Mouse (Mus musculus) cerebellum, postnatal 25 days (tissue): ENCODE measurements around the gene Fndc3b.

Experiments used
- DNase-seq, 2 experiments: peaks; one replicate each; pipeline ENCODE4 v3.0.0; 2021; ENCODE audit warnings: mixed read lengths in 2 of 2

Gene Fndc3b

DNA sequence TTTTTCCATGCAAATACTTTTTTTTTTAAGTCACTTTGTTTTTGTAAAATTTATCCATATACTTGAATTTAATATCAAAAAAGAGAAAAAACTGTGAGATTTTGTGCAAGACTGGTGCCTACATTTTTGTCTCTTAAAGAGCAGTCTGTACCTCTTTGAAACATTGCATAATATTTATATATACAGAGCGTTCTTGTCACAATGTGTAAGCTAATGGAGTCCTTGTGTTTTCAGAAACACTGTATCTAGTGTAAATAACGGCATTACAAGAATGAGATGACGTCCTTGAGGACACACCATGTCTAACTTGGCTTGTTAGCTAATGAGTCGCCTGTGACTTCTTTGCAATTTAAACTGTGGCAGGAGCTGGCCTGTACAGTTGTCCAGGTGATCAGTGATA, 333.2 kb downstream of the Fndc3b start:
- no peak for DNase-seq

DNA sequence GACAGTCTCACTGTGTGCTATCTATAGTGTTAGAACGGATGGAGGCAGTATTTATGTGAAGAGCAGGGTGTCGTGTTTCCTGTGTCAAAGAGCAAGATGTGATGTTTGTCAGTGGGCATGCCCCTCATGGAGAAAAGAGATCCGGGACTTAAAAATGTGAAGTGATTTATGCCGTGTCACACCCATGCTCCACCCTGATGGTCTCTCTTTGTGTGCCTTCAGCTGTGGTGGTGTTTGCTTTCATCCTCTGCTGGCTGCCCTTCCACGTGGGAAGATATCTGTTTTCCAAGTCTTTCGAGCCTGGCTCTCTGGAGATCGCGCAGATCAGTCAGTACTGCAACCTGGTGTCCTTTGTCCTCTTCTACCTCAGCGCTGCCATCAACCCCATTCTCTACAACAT, 336.7 kb downstream of the Fndc3b start:
- DNase-seq, result no peak

DNA sequence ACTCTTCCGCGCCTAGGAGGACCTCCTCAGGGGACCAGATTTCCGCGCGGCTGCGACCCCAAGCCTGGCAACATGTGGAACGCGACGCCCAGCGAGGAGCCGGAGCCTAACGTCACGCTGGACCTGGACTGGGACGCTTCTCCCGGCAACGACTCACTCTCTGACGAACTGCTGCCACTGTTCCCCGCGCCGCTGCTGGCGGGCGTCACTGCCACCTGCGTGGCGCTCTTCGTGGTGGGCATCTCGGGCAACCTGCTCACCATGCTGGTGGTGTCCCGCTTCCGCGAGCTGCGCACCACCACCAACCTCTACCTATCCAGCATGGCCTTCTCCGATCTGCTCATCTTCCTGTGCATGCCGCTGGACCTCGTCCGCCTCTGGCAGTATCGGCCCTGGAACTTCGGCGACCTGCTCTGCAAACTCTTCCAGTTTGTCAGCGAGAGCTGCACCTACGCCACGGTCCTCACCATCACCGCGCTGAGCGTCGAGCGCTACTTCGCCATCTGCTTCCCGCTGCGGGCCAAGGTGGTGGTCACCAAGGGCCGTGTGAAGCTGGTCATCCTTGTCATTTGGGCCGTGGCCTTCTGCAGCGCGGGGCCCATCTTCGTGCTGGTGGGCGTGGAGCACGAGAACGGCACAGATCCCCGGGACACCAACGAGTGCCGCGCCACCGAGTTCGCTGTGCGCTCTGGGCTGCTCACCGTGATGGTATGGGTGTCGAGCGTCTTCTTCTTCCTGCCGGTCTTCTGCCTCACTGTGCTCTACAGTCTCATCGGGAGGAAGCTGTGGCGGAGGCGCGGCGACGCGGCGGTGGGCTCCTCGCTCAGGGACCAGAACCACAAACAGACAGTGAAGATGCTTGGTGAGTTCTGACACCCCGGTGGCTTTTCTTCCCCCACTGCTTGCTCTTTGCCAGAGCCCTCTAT, 339.1 kb downstream of the Fndc3b start:
- DNase-seq, result peak in 1 of 2 experiments; percentile 8

DNA sequence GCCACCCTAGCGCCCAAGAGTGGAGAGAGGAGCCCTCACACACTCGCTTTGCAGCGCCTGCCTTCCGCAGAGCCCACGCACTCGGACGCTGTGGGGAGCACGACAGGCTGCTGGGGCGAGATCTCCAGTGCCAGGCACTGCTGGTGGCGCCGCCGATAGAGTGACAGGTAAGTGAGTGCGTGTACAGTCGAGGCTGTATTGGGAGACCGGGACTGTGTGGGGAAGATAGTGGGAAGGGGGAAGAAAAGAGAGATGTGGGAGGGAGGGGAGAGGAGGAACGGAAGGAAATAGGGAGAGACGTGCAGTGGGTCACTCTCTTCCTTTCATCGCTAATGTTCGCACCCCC, 339.9 kb downstream of the Fndc3b start, which contains the start of gene Ghsr:
Gene Ghsr (plus strand): TSS at position 76 of the 346 bp plus-strand sequence.
- no peak for DNase-seq

DNA sequence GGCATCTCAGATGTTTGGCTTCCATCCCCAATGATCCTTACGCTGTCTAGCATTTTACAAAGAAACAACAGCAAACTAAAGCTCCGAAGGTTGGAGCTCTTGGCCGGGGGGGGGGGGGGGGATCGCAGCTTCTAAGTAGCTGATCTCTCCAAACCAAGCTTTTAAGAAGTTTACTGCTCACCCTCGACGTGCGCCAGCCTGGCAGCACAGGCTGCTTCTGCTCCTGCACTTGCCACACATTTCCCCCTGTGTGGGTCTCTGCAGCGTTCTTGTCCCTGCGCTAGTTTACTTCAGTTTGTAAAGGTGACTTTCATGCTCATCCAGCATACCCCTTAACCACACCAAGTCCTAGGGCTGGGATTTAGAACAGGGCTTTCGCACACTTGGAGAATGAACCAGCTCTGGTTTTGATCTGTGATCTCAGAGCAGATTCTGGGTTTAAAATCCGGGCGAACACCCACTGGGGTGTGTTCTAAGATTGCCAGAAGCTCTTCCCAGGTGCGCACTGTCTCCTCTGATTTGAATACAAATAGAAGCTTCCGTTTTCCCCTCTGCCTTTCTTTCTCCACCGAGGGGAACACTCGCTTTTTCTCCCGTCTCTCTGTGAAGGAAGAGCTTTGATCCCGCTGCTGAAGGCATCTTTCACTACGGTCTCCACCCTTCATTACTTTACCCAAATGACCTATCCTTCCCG, 340.4 kb downstream of the Fndc3b start:
- no peak for DNase-seq

DNA sequence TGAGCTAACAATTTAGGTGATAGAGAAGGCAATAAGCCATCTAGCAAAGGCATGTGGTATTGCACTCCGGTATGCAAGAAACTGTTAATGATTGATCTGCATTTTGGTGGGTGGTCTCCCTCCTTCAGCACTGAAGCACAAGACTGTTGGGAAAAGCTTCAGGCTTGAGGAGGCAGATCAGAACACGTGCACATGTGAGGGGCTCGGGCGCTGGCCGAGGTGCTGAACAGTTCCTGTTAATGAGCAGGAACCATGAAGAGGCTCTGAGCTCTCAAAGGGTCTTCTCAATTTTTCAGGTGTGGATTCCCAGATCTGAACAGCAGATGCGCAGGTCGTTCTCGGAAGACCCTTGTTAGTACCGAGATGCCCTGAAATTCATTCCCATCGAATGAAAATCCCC, 341.0 kb downstream of the Fndc3b start:
- DNase-seq, result no peak
